Mouse (Mus musculus) sigmoid colon, adult 10 weeks (tissue): ENCODE data around the gene Jmjd7. TPM values are rescaled to one million over a fixed set of nuclear protein-coding genes. Genes with fewer than 3 reads are reported as not detected.

ENCODE experiments used
- polyA plus RNA-seq: library from polyadenylated mRNA; stranded (reverse); fragments of 350-450 nt; fragmentation: Illumina TruSeq; extraction: RNeasy Lipid Tissue Mini Kit (QIAGEN cat#74804); gene quantifications from one replicate; pipeline ENCODE4 v1.2.3, GENCODE M21; 2014; ENCODE audit warnings: low read depth, low replicate concordance

Jmjd7 gene
- 0.76 TPM for polyA plus RNA-seq

GRCm38 (mm10) chr2:120026984-120027949 is at the start of gene Jmjd7, which contains the start of gene Gm28042:
Jmjd7 (plus strand) TSS chr2:120027483.
Gm28042 (plus strand) TSS chr2:120027493.

GRCm38 (mm10) chr2:120032726-120033467 is 5.6 kb downstream of the Jmjd7 start, which contains the start of gene Pla2g4b:
Pla2g4b (plus strand) TSS chr2:120033417.

Other genes with a start within 250 kb of the Jmjd7 start
- 1.3 TPM for gene Rpap1, start 239.9 kb upstream of the Jmjd7 start, polyA plus RNA-seq
- 0.66 TPM for gene Tyro3, start 229.8 kb upstream of the Jmjd7 start, polyA plus RNA-seq
- 42.3 TPM for gene Mga, start 130.3 kb upstream of the Jmjd7 start, polyA plus RNA-seq
- gene Mapkbp1, start 54.8 kb upstream of the Jmjd7 start, polyA plus RNA-seq = 0.85 TPM
- 0.09 TPM for gene Gm28042, start within 50 bp of the Jmjd7 start, polyA plus RNA-seq
- gene Pla2g4b, start 5.9 kb downstream of the Jmjd7 start, polyA plus RNA-seq = 0.57 TPM
- gene Ehd4, start 127.1 kb downstream of the Jmjd7 start, polyA plus RNA-seq = 35.4 TPM
- not detected for gene Pla2g4e, start 217.9 kb downstream of the Jmjd7 start, polyA plus RNA-seq